Mouse (Mus musculus) limb, embryonic 11.5 days (tissue): ENCODE results near the gene Atg7. TPM values are rescaled to one million over a fixed set of nuclear protein-coding genes. Genes with fewer than 3 reads are reported as not detected.

ENCODE experiments used
- ATAC-seq: fragments of 200-750 bp; cut with Nextera tagmentation; 2 replicates; pipeline ENCODE4 v1.8.0; 2017; ENCODE audit warnings: low read depth; ENCODE audit not compliant: insufficient number of reproducible peaks, low FRiP score, low TSS enrichment
- DNase-seq: peaks from one replicate; pipeline ENCODE4 v3.0.0-alpha.2; 2015; ENCODE audit warnings: low spot score
- H3K27ac ChIP-seq: fragments of 300-500 bp; sonication (generic); replicated peaks from 2 replicates; pipeline ENCODE4 v1.5.1; 2014; ENCODE audit warnings: low read depth, mild to moderate bottlenecking, low read length
- H3K27me3 ChIP-seq: fragments of 300-500 bp; sonication (generic); 2 replicates; pipeline ENCODE4 v1.6.1; 2014; ENCODE audit warnings: mild to moderate bottlenecking, low read length, mixed read lengths; ENCODE audit not compliant: control insufficient read depth, insufficient read depth
- H3K36me3 ChIP-seq: fragments of 300-500 bp; sonication (generic); 2 replicates; pipeline ENCODE4 v1.6.1; 2014; ENCODE audit warnings: mild to moderate bottlenecking, low read length, moderate library complexity, mixed read lengths; ENCODE audit not compliant: control insufficient read depth, insufficient read depth
- H3K4me1 ChIP-seq: fragments of 300-500 bp; sonication (generic); 2 replicates; pipeline ENCODE4 v1.6.1; 2014; ENCODE audit warnings: low read length, mixed read lengths; ENCODE audit not compliant: control insufficient read depth, insufficient read depth
- H3K4me2 ChIP-seq: fragments of 300-500 bp; sonication (generic); 2 replicates; pipeline ENCODE4 v1.6.1; 2014; ENCODE audit warnings: low read depth, mild to moderate bottlenecking, moderate library complexity; ENCODE audit not compliant: severe bottlenecking
- H3K4me3 ChIP-seq: fragments of 300-500 bp; sonication (generic); 2 replicates; pipeline ENCODE4 v1.5.1; 2014; ENCODE audit warnings: low read depth, low read length
- H3K9ac ChIP-seq: fragments of 300-500 bp; sonication (generic); 2 replicates; pipeline ENCODE4 v1.6.1; 2014; ENCODE audit warnings: mild to moderate bottlenecking, low read length
- H3K9me3 ChIP-seq: fragments of 300-500 bp; sonication (generic); 2 replicates; pipeline ENCODE4 v1.6.1; 2016; ENCODE audit warnings: low read length; ENCODE audit not compliant: control insufficient read depth
- WGBS: fragments of 180-500 bp; shearing (Covaris S2); extraction: QIAGEN DNeasy Blood & Tissue Kit; methylation state at CpG from one replicate; pipeline ENCODE4 v1.1.7; 2014; 5-methylcytosine and 5-hydroxymethylcytosine counted together
- polyA plus RNA-seq: library from polyadenylated mRNA; unstranded; fragments of >200 nt; fragmentation: Nextera tagmentation; extraction: Ambion mirVana; gene quantifications from 2 replicates; pipeline ENCODE4 v1.2.1, GENCODE M21; 2014

The Atg7 gene
- polyA plus RNA-seq, 1 experiment from 2014 or later = 18.9 TPM

DNA sequence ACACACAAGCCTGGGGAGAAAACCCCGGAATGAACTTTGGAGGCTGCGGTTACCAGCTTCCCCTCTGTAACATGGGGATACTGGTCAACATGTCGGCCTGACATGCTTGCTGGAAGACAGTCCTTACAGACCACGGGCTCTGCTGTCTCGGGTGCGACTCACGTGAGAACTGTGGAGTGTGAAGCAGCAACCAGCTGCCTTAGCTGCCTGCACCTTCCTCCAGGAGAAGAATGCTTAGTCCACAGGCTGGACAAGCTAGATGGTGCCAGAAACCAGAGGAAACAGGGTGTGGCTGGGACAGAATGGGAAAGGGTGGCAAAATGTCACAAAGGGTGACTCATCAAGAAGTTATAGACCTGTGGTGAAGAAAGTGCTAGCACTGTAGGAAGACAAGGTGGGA is 197.1 kb downstream of the Atg7 start:
- ATAC-seq (no peak), DNase-seq (no peak)
- WGBS = 91% methylated on average over 7 of the region's 7 CpGs
- H3K9ac ChIP-seq = no peak overlapping the region
- H3K4me2 ChIP-seq = no peak overlapping the region
- H3K27me3 ChIP-seq = no peaks in the 10 kb centered on the region
- no peak overlapping the region for H3K27ac ChIP-seq
- no peaks in the 10 kb centered on the region for H3K36me3 ChIP-seq
- peaks cover 24% of the 10 kb centered on the region for H3K4me1 ChIP-seq
- peaks cover 2% of the 10 kb centered on the region; the same call in 1 of the 2 replicates for H3K9me3 ChIP-seq
- no peak overlapping the region for H3K4me3 ChIP-seq

DNA sequence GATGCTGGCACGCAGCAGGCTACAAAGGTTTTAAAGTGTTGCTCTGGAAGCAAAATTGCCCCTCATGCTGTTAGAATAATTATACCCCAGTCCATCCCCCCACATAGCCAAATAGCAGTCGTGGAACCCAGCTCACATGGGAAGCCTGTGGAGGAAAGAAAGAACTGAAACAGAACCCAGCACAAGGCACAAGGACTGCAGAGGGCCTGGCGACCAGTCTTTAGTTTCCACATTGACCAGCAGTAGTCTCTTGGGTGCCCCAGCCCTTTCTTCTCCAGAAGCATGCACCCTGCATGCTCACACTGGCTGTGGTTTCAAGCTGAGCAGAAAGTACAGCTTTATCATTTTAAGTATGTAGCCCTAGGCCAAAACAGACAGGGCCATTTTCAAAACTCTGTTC is 199.2 kb downstream of the Atg7 start:
- H3K36me3 ChIP-seq = no peaks in the 10 kb centered on the region
- H3K4me3 ChIP-seq = no peak overlapping the region
- H3K4me2 ChIP-seq = 0 out of 2 replicates have a peak overlapping the region, but pooled peaks have one; percentile 4
- H3K9me3 ChIP-seq = peaks cover 2% of the 10 kb centered on the region; the same call in 1 of the 2 replicates
- H3K27ac ChIP-seq = peak overlapping the region; percentile 3; the same call in 1 of the 2 replicates
- H3K4me1 ChIP-seq = peaks cover 33% of the 10 kb centered on the region
- no peaks in the 10 kb centered on the region for H3K27me3 ChIP-seq
- H3K9ac ChIP-seq = no peak overlapping the region
- ATAC-seq (no peak), DNase-seq (no peak)
- WGBS = 23% methylated on average over 3 of the region's 3 CpGs

DNA sequence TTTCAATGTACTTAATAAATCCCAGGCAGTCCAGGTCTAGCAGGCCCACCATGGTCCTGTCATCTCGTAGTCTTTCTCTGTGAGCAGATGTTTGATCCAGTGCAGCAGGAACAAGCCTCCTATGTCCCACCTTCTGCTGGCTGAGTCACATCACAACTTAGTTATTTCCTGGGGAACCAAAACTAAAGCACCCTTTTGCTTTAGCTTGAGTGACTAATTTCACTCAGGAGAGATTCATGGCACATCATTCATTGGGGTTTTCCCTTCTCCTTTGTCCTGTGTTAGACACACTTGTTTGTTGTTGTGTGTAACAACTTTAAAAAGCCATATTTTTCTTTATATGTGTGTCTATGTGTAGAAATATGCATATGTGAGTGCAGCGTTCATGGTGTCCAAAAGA is 200.0 kb downstream of the Atg7 start:
- H3K9me3 ChIP-seq = peaks cover 2% of the 10 kb centered on the region; the same call in 1 of the 2 replicates
- H3K27me3 ChIP-seq = no peaks in the 10 kb centered on the region
- DNase-seq = no peak
- no peak overlapping the region for H3K4me3 ChIP-seq
- no peaks in the 10 kb centered on the region for H3K36me3 ChIP-seq
- ATAC-seq = no peak
- H3K9ac ChIP-seq = no peak overlapping the region
- WGBS = 78% methylated on average over 2 of the region's 2 CpGs
- H3K27ac ChIP-seq = no peak overlapping the region
- H3K4me2 ChIP-seq = no peak overlapping the region
- H3K4me1 ChIP-seq = peaks cover 33% of the 10 kb centered on the region

DNA sequence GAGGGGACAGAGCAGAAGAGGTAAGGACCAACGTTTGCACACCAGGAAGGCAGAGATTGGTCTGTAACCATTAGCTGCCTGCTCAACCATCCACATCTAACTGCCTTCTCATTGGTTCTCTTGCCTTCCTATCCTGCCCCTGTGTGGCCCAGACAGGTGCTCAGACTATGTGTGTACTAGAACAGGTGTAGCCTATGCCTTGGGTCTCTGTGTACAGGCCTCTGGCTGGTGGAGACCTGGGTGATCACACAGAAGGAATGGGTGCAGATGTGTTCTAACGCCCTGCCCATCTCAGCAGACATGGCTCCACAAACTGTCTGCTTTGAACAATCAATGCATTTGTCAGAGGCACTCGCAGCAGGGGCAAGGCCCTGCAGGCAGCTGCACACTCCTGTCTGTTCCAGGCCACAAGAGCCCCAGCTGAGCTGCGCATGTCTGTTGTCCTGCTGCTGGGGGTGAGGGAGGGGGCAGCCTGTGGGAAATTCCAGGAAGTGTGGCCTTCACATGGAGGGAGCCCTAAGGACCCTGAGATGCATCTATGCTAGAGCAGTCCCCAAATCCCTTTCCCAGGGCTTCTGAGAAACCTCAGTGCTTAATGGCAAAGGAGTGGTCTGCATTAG is 203.4 kb downstream of the Atg7 start:
- DNase-seq (no peak), ATAC-seq (no peak)
- WGBS = 26% methylated on average over 4 of the region's 4 CpGs
- no peak overlapping the region for H3K4me2 ChIP-seq
- H3K9ac ChIP-seq = peak overlapping the region; percentile 39; the same call in 1 of the 2 replicates
- H3K36me3 ChIP-seq = no peaks in the 10 kb centered on the region
- peaks cover 2% of the 10 kb centered on the region; the same call in 1 of the 2 replicates for H3K9me3 ChIP-seq
- no peak overlapping the region; the same call in 1 of the 2 replicates for H3K27ac ChIP-seq
- H3K27me3 ChIP-seq = no peaks in the 10 kb centered on the region
- H3K4me1 ChIP-seq = peaks cover 28% of the 10 kb centered on the region
- no peak overlapping the region for H3K4me3 ChIP-seq

DNA sequence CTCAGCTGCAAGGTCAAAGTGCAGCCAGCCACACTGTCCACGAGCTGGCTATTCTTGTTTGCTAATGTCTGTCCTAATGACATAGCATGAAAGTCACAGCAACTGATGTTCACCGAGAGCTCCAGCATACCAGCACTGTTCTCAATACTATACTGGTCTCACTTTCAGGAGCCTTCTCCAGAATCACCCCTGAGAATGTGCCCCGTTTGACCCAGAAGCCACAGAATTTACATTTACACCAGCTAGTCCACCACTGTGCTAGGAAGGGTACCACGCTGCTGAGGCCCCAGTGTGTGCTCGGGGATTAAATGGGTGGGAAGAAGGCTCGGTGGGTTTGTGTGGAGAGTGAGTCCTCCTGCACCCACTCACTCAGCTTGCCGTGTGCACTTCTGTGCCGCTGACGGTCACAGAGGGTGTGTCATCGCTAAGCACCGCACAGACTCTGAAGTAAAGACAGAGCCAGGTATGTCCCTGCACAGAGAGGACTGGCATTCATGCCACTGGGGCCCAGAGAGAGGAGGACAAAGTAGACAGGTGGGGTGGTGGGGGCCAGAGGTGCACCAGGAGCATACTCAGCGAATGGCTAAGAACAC is 204.8 kb downstream of the Atg7 start:
- WGBS = 84% methylated on average over 12 of the region's 12 CpGs
- no peak overlapping the region for H3K4me2 ChIP-seq
- no peaks in the 10 kb centered on the region for H3K36me3 ChIP-seq
- peaks cover 25% of the 10 kb centered on the region for H3K4me1 ChIP-seq
- no peak overlapping the region for H3K9ac ChIP-seq
- peaks cover 2% of the 10 kb centered on the region; the same call in 1 of the 2 replicates for H3K9me3 ChIP-seq
- DNase-seq = no peak
- no peak for ATAC-seq
- no peak overlapping the region for H3K27ac ChIP-seq
- H3K4me3 ChIP-seq = no peak overlapping the region
- no peaks in the 10 kb centered on the region for H3K27me3 ChIP-seq

DNA sequence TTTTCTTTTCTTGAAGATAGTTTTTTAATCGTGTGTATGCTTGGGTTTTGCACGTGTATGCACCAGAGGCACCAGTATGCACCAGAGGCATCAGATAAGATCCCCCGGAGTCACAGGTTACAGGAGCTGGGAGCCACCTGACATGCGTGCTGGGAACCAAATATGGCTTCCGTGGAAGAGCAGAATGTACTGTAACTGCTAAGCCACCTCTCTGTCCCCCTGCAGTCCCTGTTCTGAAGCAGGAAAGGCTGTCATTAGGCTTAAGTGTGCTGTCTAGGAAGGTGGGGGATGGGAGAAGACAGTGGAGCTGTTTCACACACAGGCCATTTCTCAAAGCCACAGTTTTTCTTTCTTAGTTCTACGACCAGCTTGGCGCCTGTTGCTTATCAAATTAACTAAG is 205.9 kb downstream of the Atg7 start:
- no peaks in the 10 kb centered on the region for H3K27me3 ChIP-seq
- no peaks in the 10 kb centered on the region for H3K36me3 ChIP-seq
- no peak overlapping the region for H3K4me3 ChIP-seq
- DNase-seq = no peak
- no peak for ATAC-seq
- H3K27ac ChIP-seq = no peak overlapping the region
- H3K4me2 ChIP-seq = no peak overlapping the region
- 52% methylated on average over 7 of the region's 7 CpGs for WGBS
- H3K4me1 ChIP-seq = peaks cover 29% of the 10 kb centered on the region
- H3K9ac ChIP-seq = no peak overlapping the region
- H3K9me3 ChIP-seq = no peaks in the 10 kb centered on the region

DNA sequence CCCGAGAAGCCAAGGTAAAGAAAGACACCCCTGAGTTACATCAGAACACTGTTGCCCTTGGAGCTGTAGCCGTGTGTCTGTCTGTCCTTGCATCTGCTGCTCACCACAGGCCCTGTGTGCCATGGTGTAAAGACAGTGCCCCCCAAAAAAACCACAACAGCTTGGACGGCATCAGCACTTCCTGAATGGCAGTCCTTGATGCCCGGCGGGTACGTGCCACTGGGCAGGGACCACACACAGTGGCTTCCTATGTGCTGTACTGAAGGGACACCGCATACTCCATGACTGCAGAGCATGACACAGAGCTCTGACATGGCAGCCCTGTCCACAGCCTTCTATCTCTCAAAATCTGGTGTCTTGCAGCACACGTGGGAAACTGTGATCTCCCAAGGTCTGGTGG is 206.9 kb downstream of the Atg7 start:
- ATAC-seq = no peak
- Histone ChIP-seq H3K27me3 (no peaks in the 10 kb centered on the region), H3K4me1 (peaks cover 36% of the 10 kb centered on the region), H3K4me3 (no peak overlapping the region), H3K27ac (no peak overlapping the region), H3K4me2 (no peak overlapping the region), H3K9ac (no peak overlapping the region), H3K36me3 (no peaks in the 10 kb centered on the region), H3K9me3 (no peaks in the 10 kb centered on the region)
- WGBS = 87% methylated on average over 8 of the region's 8 CpGs
- DNase-seq = no peak

DNA sequence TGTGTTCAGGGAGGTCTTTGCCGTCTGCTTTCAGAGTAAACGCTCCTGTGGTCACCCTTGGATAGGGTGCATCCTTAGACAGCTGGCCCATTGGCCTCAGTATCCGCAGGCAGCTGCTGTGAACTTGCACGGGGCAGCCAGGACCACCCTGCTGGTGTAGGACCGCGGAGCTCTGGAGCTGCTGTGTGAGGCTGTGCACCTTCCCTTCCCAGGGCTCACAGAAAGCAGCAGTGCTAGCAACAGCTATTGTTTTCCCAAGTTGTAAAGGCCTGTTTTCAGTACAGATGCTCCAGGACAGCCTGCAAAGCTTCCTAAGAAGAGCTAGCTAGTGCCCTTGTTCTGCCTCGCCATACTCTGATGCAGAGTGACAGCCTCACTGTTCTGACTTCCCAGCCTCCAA is 208.8 kb downstream of the Atg7 start:
- no peaks in the 10 kb centered on the region for H3K27me3 ChIP-seq
- no peak overlapping the region for H3K9ac ChIP-seq
- peaks cover 38% of the 10 kb centered on the region for H3K4me1 ChIP-seq
- H3K36me3 ChIP-seq = no peaks in the 10 kb centered on the region
- H3K4me2 ChIP-seq = no peak overlapping the region
- 57% methylated on average over 7 of the region's 7 CpGs for WGBS
- H3K9me3 ChIP-seq = no peaks in the 10 kb centered on the region
- H3K4me3 ChIP-seq = no peak overlapping the region
- ATAC-seq = no peak
- no peak overlapping the region for H3K27ac ChIP-seq
- DNase-seq = no peak
